Mouse (Mus musculus) adrenal gland, postnatal 14 days (tissue): ENCODE data around the gene Fam186b. TPM values are rescaled to one million over a fixed set of nuclear protein-coding genes. Genes with fewer than 3 reads are reported as not detected.

Experiments used
- DNase-seq: peaks from one replicate; pipeline ENCODE4 v3.0.0; 2021; ENCODE audit warnings: mixed read lengths
- total RNA-seq: library from RNA; stranded (reverse); gene quantifications from 2 replicates; pipeline ENCODE4 v1.2.3, GENCODE M21; 2021

Gene Fam186b
- total RNA-seq, 1 experiment from 2014 or later: 2.8 TPM

DNA sequence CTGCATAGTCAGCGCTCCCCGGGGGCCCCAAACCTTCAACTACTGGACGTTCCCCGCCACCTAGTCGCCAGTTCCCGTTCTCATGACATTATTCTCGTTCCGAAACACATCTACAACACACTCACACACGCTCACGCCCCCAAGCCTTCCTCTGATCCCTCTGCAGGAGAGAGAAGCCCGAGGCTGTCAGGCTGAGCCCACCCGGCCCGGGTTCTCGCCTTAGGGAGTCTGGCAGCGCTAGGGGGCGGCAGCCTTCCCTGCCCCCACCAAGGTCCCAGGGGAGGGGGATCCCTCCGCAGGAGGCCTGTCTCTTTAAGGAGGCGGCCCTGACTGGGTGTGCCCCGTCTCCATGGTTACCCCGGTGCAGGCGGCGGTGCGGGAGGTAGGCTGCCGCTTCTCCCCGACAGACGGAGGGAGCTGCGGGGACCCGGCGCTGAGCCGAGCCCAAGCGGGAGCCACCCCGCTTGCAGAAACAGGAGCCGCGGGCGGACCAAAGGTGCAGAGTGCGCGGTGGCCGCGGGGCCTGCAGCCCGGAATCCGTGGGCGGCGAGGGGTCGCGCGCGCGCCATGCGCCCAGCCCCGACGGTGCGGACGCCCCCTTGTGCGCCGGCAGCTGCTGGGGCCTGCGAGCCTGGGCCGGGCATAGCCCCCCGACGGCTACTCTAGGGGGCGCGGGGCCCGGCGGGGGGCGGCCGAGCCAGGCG is 71.3 kb downstream of the Fam186b start, which contains the start of gene Kcnh3:
Gene Kcnh3 (plus strand): TSS at position 654 of the 704 bp plus-strand sequence.
- DNase-seq: peak; percentile 84

DNA sequence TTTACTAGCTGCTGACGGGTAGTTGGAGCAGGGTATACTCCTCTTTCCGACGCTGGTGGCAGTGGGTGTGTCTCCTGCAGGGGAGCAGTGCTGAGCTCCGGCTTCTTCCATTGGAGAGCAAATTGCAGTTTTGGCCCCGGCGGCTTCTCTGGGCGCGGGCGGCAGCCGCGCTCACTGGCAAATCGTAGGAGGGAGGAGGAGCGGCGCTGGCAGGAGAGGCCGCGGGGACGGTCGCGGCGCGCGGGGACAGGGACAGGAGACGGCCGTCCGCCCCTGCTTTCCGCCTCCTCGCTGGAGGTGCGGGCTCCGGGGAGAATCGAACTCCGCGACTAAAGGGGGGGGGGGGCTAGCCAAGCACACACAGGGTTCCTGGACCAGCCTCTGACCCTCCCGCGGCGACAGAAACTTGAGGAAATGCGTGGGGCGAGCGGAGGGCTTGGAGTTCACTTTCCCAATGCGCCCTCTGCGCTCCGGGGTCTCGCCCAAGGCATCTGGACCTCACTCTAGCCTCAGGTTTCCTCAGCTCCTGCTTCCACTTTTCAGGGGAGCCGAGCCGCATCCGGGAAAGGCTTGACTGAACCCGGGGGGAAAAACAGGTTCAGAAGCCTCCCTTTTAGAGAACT is 72.0 kb downstream of the Fam186b start:
- peak; percentile 74 for DNase-seq

DNA sequence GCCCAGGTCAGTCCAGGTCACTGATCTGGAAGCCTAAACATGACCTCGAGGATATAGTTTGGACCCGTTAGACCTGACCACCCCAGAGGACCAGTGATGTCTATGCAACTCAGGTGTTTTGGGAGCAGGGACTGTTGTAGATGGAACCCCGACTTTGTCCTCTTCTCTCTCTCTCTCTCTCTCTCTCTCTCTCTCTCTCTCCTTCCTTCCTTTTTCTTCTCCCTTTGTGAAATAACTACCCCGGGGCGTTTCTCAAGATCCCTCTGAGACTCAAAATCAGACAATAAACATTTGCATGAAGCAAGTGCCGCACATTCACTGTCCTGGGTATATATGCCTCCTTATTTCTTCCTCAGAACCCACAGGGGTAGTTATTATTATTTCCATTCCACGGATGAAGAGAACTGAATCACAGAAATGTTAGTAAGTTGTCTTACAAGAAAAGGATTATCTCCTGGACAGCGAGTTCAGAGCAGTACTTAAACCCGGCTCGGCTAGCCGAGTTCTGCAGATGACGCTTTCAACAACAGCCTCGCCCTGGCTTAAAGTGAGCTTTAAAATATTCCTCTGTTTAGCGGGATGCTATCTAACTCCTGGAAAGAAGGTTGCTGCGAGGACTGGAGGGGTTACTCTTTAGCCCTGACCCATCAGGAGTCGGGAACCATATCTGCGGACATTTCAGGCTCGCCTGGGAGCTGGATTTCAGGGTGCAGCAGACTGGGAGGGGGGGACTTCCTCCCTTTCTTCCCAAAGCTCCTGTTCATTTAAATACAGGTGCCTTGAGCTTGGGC is 72.7 kb downstream of the Fam186b start:
- DNase-seq: no peak

DNA sequence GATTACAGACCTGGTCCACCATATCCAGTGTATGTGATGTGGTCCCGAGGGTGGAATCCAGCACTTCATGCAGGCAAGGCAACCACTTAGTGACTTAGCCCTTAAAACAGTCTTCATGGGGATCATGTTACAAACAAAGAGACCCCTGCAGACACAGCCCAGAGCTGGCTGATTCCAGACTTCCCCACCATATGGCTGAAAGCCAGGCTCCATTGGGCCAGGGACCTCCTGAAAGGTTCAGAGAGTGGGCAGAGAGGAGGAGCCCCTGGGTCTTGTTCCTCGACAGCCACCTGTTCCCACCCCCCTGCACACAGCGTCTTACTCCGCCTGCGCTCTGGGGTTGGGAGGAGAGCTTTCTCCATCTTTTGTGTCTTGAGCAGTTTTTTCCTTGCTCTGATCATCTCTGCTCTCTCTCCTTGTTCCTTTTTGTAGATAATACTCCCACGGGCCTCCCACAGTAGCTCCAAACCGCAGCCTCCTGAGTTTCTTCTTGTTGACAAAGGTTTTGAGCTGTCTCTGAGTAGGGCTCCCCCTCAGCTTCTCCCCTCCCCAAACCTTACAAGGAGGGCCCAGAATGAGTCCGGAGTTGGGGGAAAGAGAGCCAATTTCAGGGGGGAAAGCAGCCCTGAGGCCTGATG is 74.3 kb downstream of the Fam186b start:
- DNase-seq: no peak

Other genes starting within 250 kb of the Fam186b start
- gene Prph, start 240.7 kb downstream of the Fam186b start, total RNA-seq: 6.5 and 25.2 TPM in 2 replicates
- 6.3 and 6.9 TPM in 2 replicates for gene Troap, start 221.3 kb downstream of the Fam186b start, total RNA-seq
- gene C1ql4, start 208.1 kb downstream of the Fam186b start, total RNA-seq: not detected in 2 replicates
- gene Dnajc22, start 202.7 kb downstream of the Fam186b start, total RNA-seq: 7.1 and 13.9 TPM in 2 replicates
- 18.5 and 19.9 TPM in 2 replicates for gene Spats2, start 170.0 kb downstream of the Fam186b start, total RNA-seq
- 1.1 and 1.8 TPM in 2 replicates for gene Kcnh3, start 71.0 kb downstream of the Fam186b start, total RNA-seq
- 41.4 and 41.9 TPM in 2 replicates for gene Mcrs1, start 43.9 kb downstream of the Fam186b start, total RNA-seq
- 44.8 and 46.5 TPM in 2 replicates for gene Prpf40b, start 801 bp downstream of the Fam186b start, total RNA-seq
- 21.3 and 31.3 TPM in 2 replicates for gene Fmnl3, start 74.6 kb upstream of the Fam186b start, total RNA-seq
- 571 and 598 TPM in 2 replicates for gene Tmbim6, start 97.0 kb upstream of the Fam186b start, total RNA-seq
- 25.6 and 29.0 TPM in 2 replicates for gene Nckap5l, start 161.9 kb upstream of the Fam186b start, total RNA-seq
- gene Bcdin3d, start 178.8 kb upstream of the Fam186b start, total RNA-seq: 3.9 and 6.8 TPM in 2 replicates
- 16.3 and 17.2 TPM in 2 replicates for gene Faim2, start 232.3 kb upstream of the Fam186b start, total RNA-seq